Mouse (Mus musculus): Measurements from ENCODE around the gene Fbln1.
A peak's percentile ranks its signal among the peaks of the same experiment; 100 is the strongest.

Fbln1 gene

DNA sequence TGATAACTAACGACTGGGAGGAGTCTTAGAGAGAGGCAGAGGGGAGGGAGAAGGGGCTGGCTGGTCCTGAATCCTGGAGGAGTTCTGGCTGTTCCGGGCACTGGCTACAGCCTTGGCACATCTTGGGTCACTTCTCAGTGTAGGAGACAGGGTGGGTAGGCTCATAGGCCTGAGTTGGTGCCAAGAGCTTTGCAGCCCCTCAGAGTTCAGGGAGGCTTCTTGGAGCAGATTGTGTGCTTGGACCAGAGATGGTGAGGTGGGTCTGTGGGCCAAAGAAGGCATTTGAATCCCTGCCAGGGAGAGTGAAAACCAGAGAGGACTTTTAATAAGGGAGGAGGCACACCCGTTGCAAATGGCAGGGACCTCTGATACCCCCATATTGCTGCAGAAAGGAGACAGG lies 1.3 kb downstream of the Fbln1 start:
- no peak for DNase-seq

DNA sequence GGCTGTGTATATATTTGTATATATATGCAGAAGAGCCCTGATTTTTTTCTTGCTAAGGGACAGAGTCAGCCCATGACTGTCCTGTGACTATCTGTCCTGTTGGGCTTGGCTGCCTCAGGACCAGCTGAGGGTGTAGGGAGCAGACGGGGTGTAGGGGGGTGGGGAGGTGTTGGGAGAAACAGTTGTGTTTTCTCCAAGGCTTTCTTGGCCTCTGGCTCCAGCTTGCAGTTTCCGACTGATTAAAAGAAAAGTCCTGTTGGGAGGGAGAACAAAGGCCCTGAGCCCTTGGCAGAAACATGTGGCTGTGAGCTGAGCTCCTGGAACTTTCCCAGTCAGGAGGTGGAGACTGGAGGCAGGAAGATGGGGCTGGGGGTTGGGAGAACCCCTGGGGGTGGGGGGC lies 2.0 kb downstream of the Fbln1 start:
- peak; percentile 62 for DNase-seq

DNA sequence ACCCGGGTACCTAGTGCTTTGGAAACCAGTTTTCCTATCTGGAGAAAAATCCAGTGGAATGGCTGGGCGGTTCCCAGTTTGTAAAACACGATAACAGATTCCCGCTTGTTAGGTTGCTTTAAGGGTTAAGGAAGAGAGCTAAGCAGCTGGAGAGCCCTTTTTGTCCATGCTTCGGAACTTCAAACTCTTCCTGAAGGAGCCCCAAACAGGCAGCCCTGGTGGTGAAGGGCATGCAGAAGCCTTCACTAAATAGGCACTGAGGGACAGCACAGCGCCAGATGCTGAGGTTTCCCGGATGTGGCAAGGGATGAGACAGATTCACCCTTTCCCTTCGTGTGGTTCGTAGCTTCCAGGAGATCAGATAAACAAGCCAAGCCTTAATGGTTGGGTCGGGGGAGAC lies 2.6 kb downstream of the Fbln1 start:
- no peak for DNase-seq

DNA sequence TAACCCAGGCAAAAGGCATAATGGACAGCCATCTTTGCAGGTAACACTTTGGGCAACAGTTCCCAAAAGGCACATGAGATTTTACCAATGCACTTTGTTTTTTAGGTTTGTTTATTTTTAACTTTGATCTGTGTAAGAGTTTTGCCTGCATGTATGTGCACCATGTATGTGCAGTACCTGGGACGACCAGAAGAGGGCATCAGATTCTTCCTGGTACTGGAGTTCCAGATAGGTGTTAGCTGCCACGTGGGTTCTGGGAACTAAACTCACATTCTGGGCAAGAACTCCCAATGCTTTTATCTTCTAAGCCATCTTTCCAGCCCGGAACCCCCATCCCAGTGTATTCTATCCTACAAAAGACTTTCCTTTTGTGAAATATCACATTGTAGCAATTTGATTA lies 3.6 kb downstream of the Fbln1 start:
- no peak for DNase-seq

DNA sequence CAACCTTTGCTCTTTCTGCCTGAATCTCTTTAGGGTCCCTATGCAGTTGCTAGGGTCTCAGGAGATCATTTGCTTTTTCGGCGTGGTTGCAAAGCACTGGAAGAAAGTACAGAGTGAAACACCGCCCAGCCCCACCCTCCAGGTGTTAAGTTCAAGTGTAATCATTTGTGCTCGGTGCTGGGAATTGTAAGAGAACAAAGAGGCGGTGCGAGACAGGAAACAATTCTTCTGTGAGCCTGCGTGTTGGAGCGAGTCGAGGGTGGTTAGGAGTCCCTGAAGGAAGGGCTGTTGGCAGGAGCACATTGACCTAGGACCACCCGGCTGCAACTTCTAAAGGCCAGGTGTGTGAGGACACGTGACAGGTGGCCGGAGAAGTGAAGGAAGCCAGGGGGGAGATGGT lies 4.9 kb downstream of the Fbln1 start:
- no peak for DNase-seq

DNA sequence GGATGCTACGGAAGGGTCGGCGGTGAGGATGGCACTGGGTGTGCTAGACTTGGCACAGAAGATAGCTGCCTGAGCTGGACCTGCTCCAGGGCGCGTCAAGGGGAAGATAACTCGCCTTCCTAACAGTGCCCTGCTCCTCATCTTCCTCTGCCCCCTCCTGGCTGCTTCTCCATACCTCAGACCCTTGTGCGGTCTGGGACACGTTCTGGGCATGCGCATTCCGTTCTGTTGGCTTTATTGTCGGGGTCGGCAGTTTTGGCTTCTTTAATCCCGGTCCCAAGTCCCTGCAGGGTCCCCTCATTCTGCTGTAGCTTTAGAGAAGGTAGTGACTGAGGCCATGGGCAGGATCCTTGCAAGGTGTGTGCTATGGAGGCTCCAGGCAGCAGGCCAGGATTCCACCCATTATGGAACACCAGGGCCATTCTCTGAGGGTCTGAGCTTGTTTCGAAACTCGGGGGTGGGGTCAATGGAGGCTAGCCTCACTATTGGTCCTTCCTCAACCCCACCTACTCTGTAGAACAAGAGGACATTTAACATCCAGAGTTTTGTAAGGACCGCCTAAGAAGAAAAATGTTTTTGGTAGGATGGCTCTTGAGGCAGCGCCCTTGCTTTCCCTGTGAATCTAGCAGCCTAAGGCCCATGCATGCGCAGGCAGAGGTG lies 5.5 kb downstream of the Fbln1 start:
- DNase-seq, result no peak

DNA sequence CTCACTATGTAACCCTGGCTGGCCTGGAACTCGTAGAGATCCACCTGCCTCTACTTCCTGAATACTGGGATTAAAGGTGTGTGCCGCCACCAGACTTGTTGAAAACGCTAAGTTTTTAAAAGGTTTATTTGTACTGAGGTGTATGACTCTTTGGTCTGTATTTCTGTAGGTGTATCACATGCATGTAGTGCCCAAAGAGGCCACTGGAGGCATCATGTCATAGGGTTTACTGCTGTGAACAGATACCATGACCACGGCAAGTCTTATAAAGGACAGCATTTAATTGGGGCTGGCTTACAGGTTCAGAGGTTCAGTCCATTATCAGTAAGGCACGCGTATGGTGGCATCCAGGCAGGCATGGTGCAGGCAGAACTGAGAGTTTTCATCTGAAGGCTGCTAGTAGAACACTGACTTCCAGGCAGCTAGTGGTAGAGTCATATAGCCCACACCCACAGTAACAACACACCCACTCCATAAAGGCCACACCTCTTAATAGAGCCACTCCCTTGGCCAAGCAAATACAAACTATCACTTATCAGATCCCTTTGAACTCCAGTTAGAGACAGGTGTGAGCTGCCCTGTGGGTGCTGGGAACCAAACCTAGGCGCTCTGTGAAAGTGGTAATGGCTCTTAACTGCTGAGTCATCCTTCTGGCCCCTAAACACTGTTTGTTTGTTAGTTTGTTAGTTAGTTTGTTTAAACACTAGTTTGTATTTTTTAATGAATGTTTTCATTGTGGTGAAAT lies 10.5 kb downstream of the Fbln1 start:
- no peak for DNase-seq

DNA sequence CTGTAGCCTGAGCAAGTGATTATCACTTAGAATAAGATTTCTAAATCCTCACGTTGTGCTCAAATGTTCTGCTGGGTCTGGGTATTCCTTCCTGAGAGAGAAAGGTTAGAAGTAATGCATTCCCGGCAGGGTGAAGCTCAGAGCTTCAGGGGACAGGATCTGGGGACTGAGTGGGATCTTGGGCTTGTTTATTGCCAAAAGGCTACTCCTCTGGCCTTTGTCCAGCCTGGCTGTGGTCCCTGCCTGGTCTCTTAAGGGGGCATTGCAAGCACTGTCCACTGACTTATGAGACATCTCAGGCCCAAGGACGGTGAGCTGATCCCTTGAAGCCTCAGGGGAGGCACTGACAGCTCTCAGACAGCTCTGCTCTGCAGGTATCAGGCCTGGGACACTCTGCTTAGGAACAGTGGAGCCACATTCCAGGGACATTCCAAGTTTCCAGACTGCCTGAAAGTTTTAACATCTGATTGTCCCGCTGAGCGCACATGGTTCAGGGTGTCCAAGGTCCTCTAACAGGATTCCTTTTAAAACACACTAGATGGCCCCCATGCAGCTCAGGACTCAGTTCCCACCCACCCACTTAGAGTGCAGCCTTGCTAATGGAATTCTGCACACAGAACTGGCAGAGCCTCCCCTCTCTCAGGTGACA lies 13.0 kb downstream of the Fbln1 start:
- DNase-seq, result no peak

DNA sequence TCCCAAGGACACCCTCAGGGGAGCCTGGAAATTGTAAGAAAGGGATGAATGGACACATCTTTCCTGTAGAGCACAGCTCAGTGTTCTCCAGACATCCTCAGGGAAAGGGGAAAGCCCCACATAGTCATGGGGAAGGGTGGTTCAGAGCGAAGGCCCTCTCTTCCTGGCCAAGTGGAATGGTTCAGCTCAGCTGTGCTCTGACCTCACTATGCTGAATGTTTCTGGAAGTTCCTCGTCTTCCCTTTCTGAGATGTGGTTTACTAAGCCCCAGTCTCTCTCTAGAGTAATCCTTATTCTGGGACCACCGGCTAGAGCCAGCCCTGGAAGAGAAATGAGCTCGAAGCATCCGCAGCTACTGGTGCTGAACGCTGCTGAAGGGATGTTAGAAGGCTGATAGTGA lies 14.6 kb downstream of the Fbln1 start:
- no peak for DNase-seq

DNA sequence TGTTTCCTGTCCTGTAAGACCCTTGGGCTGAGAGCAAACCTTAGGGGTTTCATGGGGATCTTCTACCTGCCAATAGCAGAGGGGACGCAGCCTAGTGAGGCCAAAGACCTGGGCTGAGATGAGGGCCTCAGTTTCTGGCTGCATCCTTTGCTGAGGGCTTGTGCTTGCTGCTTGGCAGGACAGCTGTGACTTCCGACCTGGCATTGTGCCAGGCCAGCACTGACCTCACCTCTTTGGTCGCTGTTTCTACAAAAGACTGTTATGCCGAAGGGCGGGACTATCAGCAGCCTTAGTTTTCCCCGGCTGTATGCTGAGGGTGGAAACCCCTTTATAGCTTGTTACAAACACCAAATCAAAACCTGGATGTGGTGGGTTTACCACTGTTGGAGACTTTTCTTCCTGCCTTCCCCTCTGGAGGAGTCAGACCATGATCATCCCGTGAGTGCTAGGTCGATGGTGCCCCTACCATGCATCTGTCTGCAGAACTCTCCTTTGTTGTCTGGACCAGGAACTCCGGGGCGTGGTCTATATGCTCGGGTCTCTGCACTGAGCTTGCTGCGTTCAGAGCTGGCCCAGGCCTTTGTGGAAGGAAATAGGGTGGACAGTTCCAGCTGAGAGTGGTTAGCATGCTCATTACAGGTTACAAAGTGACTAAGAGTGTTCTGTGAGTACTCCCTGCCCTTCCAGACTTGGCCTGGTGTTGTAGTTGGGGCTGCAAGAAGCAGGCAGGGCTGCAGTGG lies 15.5 kb downstream of the Fbln1 start:
- DNase-seq, result peak; percentile 34

DNA sequence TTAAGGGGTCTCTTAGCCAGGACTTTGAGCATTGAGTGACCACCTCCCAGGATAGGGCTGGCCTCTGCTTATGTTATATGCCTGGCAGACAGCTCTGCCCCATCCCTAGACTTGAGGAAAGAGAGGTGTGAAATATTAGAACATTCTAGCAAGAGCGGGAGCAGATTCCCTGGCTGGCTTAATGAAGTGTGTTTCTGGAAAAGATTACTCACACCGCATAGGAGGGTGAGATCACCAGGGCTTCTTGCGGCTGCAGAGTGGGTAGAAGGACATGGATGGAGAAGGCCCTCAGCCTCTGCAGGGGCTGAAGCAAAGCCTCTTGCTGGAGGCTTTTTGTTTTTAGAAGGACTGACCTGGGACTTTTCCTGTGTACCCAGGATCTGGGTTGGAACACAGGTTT lies 19.9 kb downstream of the Fbln1 start:
- DNase-seq, result no peak

DNA sequence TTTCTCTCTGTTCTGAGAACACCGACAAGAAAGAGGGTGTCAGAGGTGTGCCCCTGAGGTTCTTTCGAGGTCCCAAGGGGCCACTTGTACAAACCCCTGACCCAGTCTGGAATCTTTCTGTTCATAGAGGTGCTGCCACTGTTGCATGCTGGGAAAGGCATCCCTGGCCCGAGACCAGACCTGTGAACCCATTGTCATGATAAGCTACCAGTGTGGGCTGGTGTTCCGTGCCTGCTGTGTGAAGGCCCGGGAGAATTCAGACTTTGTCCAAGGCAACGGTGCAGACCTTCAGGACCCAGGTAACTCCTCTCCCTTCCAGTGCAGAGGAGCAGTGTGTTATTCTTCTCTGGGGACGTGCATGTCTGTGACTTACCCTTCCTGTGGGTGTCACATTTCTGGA lies 21.1 kb downstream of the Fbln1 start:
- no peak for DNase-seq

DNA sequence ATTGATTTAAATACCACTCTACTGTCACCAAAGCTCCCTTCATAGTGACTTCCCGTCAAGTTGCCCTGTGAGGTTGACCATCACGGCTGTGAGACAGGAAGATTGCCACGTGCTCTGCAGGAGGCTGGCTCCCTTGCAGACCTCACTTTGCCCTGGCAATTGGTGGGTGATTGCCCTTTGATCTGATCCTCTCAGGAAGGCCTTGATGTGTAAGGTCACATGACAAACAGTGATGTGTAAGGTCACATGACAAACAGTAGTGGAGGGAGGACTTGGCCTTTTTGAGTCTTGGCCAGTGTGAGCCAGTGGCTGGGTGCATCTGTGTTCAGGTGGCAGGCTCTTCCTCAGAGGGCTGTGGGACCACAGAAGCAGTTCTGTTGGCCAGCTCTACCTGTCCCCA lies 22.8 kb downstream of the Fbln1 start:
- DNase-seq, result no peak

DNA sequence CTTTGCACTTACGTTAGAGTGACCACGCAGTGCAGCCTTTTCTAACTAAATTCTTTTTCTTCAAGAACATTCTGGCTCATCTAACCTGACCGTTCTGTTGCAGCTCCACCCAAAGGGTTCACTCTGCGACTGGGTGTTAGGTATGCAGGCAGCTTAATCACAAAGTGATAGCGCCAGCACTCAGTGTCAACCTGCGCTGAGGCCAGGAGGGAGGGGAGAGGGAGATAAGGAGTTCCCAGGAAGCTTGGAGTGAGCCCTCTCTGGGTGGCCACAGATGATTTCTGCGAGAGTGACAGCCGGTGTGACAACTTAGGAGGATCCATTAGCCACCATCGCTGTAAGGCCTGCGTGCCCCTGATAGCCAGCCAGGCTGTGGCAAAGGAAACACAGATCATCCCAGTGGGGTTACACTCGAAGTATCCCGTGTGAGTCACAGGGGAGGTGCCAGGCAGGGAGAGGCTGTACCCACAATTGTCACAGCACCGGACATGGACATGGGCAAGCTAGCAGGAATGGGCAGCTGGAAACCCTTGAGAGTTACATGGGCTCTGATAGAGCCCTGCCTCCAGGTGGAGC lies 24.3 kb downstream of the Fbln1 start:
- no peak for DNase-seq

DNA sequence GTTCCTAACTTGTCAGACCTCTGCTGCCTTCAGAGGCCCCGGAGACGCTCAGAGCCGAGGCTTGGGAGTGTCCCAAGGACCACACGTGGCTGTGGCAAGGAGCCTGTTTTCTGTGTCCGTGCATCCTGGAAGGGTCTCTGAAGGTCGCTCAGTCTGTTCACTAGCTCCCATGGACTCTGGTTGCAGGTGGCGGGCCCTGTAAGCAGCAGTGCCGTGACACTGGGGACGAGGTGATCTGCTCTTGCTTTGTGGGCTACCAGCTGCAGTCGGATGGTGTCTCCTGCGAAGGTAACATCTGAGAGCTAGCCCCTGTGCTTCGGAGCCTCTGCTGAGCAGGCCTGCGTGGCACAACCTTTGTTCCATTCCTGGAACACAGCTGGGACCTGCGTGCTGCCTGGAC lies 24.9 kb downstream of the Fbln1 start:
- no peak for DNase-seq

DNA sequence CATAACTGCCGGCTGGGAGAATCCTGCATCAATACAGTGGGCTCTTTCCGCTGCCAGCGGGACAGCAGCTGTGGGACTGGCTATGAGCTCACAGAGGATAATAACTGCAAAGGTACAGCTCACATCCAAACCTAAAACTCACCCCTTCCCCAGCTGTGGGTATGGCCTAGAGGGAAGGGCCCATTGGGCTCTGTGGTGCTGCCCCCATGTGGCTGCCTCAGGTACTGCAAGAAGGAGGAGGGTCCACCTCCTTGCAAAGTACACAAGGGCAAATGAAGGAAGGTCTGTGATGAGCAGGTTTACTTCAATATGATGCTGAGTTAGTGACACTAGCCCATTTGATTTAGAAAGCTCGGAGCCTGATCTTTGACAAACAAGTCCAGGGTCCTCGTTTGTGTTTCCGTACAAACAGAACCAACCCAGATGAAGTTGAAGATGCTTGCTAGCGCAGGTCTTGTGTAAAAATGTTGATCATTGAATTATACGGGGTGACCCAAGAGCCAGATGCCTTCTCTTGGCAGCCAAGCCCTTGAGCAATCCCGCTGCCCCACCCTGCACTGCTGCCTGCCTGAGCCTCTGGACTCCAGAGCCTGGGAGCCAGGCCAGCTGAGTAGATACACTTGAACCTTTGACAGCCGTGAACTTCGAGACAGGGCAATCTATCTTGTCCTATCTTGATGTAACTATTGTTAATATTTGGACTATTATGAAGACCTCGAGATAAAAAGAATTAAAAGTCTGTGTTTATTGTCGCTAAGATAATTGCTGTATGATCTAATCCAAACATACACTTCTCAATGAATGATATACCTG lies 25.9 kb downstream of the Fbln1 start:
- DNase-seq, result peak; percentile 72

DNA sequence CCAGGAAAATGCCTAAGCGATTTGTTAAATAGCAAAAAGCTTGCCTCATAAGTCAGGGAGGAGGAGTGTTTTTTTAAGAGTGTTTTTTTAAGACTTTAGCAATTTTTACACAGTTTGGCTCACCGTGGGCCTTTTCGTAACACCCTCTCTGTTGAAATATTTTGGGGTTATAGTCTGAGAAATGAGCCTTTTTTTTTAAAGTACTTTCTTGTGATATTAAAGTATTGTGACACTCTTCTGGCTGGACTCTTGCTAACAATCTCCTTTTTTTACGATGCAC lies 26.4 kb downstream of the Fbln1 start:
- DNase-seq, result peak; percentile 26

DNA sequence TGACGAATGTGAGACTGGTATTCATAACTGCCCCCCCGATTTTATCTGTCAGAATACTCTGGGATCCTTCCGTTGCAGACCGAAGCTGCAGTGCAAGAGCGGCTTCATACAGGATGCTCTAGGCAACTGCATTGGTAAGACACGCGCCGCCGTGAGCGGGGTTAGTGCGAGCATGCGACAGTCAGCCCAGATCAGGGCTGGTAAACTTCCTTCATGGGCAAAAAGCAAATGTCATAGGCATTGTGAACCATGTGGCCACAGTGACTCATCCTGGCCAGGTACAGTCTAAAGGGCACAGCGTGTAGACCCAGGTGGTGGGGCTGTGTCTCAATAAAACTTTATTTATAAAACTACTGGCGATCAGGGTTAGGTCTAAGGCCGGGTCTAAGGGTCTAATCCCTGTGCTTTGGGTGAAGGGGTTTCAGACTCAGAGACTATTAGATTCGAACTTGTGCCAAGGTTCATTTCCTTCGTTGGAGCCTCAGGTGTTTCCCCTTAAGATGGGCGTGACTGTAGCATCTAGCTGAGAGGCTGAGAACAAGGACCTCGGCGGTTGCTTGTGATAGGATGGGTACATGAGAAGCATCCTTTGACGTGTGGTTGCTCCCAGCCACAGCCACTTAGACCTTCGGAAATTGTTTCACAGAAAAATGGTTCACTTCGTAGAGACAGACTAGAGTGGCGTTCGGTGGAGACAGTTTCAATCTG lies 26.9 kb downstream of the Fbln1 start:
- DNase-seq, result no peak

DNA sequence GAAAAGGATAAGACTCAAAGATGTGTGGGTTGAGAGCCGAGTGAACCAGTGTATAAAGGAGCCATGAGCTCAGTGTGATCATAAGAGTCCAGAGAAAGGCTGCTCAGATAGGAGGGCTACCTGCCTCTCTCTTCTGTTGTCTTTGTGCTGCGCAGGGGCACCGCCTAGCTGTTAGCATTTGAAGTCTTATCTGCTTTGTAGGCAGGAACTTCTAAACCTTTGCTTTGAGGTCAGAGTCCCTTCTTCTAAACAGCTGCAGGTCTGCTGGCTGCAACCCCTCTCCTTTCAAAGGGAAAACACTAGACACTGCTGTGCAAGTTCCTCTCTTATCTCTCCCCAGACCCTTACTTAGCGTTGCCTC lies 27.5 kb downstream of the Fbln1 start:
- DNase-seq, result no peak

DNA sequence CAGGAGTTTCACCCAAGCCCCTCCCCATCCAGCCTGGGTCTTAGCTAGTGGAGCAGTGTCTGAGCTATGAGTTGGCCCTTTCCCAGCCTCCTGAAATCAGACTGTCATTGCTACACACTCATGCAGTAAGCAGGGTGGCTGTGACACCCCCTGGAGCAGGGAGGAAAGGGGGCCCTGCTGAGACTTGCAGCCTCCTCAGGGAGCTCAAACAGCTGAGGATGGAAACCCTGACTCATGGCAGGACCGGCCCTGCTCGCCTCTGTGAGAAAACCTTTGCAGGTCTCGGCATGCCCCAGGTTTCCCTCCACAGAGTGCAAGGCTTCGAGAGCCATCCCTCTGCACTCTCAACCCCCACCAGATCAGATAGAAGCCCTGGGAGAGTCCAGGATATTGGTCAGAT lies 27.9 kb downstream of the Fbln1 start:
- DNase-seq, result no peak

DNA sequence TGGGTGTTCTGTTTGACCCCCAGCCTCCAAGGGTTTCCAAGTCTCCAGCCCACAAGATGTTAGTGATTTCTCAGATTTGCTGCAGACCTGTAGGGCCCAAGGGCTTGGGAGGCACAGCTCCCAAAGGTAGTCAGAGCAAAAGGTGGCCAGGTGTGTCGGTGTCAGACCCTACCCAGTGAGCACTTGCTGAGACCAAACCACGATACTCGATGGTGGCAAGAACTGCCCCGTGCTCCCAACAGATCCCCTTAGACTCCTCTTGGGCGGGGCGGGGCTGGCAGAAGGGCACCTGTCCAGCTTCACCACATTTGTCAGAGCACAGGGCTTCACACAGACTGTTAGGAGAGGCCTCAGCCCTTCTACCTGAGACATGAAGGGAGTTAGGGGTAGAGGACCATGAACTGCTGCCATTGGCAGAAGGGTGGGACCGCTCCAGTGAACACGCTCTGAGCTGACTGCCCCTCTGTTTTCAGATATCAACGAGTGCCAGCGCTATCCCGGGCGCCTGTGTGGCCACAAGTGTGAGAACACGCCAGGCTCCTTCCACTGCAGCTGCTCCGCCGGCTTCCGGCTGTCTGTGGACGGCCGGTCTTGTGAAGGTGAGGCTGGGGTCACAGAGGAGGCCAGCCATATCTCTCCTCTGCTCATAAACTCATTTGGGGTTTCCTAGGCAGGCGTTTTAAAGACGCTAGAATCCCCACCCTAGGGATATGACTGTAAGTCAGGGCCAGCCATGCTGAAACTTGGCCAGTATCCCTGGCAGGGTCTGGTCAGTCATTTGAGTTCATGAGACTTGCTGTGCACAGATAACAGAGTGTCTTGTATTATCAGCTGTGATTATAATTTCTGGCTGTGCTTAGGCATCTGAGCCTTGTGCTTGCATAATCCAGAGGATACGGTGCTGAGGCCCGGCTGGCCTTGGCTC lies 33.3 kb downstream of the Fbln1 start:
- DNase-seq, result peak; percentile 16
